In genomic region chr13:4759965-4760364, GRCm38 (mm10) we compare ENCODE assay signal across 22 mouse cellular contexts.
"Had no signal": no experiment of that assay in that cellular context is flagged by ENCODE, and none has a peak within 500 bp of the region (broad histone marks: within the 10 kb centered on the region; RNA-seq: fewer than 3 reads in every experiment).

No protein-coding gene starts in this region.

- H3K27me3 ChIP-seq: lung, embryonic 15.5 days; megakaryocyte, embryonic 14.5 days; neural tube, embryonic 13.5 days; neural tube, embryonic 15.5 days had no signal

- H3K4me3 ChIP-seq: lung, embryonic 15.5 days; megakaryocyte, embryonic 14.5 days; myocyte; neural tube, embryonic 13.5 days; neural tube, embryonic 15.5 days had no signal

- H3K4me2 ChIP-seq: lung, embryonic 15.5 days; midbrain, embryonic 11.5 days; neural tube, embryonic 13.5 days; neural tube, embryonic 15.5 days had no signal

- H3K9ac ChIP-seq: liver, postnatal 0 days; lung, embryonic 15.5 days; neural tube, embryonic 13.5 days; neural tube, embryonic 15.5 days had no signal

- H3K4me1 ChIP-seq: lung, embryonic 15.5 days; megakaryocyte, embryonic 14.5 days; neural tube, embryonic 13.5 days; neural tube, embryonic 15.5 days had no signal

- ATAC-seq: liver, postnatal 0 days; lung, postnatal 0 days; midbrain, embryonic 16.5 days had no signal

- H3K9me3 ChIP-seq: lung, embryonic 15.5 days; megakaryocyte, embryonic 14.5 days; neural tube, embryonic 13.5 days; neural tube, embryonic 15.5 days had no signal

- H3K36me3 ChIP-seq: lung, embryonic 15.5 days; neural tube, embryonic 13.5 days; neural tube, embryonic 15.5 days had no signal

- DNase-seq: liver, postnatal 0 days; lung, adult 2 months; lung, postnatal 14 days; lung, postnatal 36 days; midbrain, embryonic 14.5 days; retina, postnatal 1 day; right cerebral cortex, adult 18-20 months; right cerebral cortex, postnatal 25 days; right cerebral cortex, postnatal 4 days; spleen, adult 18-20 months; thymus, adult 18-20 months; thymus, postnatal 14 days; thymus, postnatal 4 days had no signal

- H3K27ac ChIP-seq: lung, embryonic 15.5 days; macrophage; neural tube, embryonic 13.5 days; neural tube, embryonic 15.5 days had no signal
